Mouse (Mus musculus) liver, adult 2 months (tissue): ENCODE results near the gene Tbx21. TPM values are rescaled to one million over a fixed set of nuclear protein-coding genes. Genes with fewer than 3 reads are reported as not detected.

Experiments used
- DNase-seq: peaks from one replicate; pipeline ENCODE4 v3.0.0-alpha.2; 2011; ENCODE audit warnings: low read depth, low spot score; ENCODE audit errors: extremely low read depth
- H3K27ac ChIP-seq: fragments of 200-500 bp; replicated peaks from 2 replicates; pipeline ENCODE4 v1.5.1; 2012; ENCODE audit warnings: low read depth, mild to moderate bottlenecking, control low read depth, inconsistent platforms, low read length; ENCODE audit not compliant: insufficient read depth
- H3K27me3 ChIP-seq: fragments of 200-500 bp; 2 replicates; pipeline ENCODE4 v1.6.1; 2012; ENCODE audit warnings: mild to moderate bottlenecking, moderate library complexity, low read length, inconsistent platforms; ENCODE audit not compliant: control insufficient read depth, insufficient read depth
- H3K36me3 ChIP-seq: fragments of 200-500 bp; 2 replicates; pipeline ENCODE4 v1.6.1; 2012; ENCODE audit warnings: low read length, inconsistent platforms; ENCODE audit not compliant: control insufficient read depth, insufficient read depth
- H3K4me1 ChIP-seq: fragments of 200-500 bp; 2 replicates; pipeline ENCODE4 v1.6.1; 2011; ENCODE audit warnings: low read length; ENCODE audit not compliant: control insufficient read depth, insufficient read depth
- H3K4me3 ChIP-seq: fragments of 200-500 bp; 2 replicates; pipeline ENCODE4 v1.5.1; 2011; ENCODE audit warnings: low read depth, mild to moderate bottlenecking, control low read depth, low read length, moderate library complexity; ENCODE audit not compliant: insufficient read depth
- H3K79me2 ChIP-seq: fragments of 200-500 bp; 2 replicates; pipeline ENCODE4 v1.6.1; 2012; ENCODE audit warnings: inconsistent platforms, mild to moderate bottlenecking, low read length, moderate library complexity; ENCODE audit not compliant: control insufficient read depth, insufficient read depth
- H3K9ac ChIP-seq: fragments of 200-500 bp; 2 replicates; pipeline ENCODE4 v1.6.1; 2012; ENCODE audit warnings: low read depth, mild to moderate bottlenecking, control low read depth, inconsistent platforms, low read length
- CTCF ChIP-seq: fragments of 200-500 bp; IDR thresholded peaks from 2 replicates; pipeline ENCODE4 v1.5.1; 2011; ENCODE audit warnings: low read depth, low read length, control low read depth
- POLR2A ChIP-seq: fragments of 200-500 bp; IDR thresholded peaks from 2 replicates; pipeline ENCODE4 v1.6.1; 2011; ENCODE audit warnings: low read length, control low read depth; ENCODE audit not compliant: insufficient read depth; ENCODE audit errors: extremely low read depth
- WGBS: fragments of 180-500 bp; shearing (Covaris S2); methylation state at CpG from one replicate; pipeline ENCODE4 v1.1.7; 2018; 5-methylcytosine and 5-hydroxymethylcytosine counted together
- polyA plus RNA-seq: library from polyadenylated mRNA; depleted of rRNA; stranded (reverse); fragments of >200 nt; gene quantifications from 2 replicates; pipeline ENCODE4 v1.2.3, GENCODE M21; 2012
- total RNA-seq: library from RNA; depleted of rRNA; stranded (reverse); fragments of >200 nt; gene quantifications from 2 replicates; pipeline ENCODE4 v1.2.3, GENCODE M21; 2014

Gene Tbx21
- total and polyA plus RNA-seq, 2 experiments, result 0.09 to 0.38 TPM

DNA sequence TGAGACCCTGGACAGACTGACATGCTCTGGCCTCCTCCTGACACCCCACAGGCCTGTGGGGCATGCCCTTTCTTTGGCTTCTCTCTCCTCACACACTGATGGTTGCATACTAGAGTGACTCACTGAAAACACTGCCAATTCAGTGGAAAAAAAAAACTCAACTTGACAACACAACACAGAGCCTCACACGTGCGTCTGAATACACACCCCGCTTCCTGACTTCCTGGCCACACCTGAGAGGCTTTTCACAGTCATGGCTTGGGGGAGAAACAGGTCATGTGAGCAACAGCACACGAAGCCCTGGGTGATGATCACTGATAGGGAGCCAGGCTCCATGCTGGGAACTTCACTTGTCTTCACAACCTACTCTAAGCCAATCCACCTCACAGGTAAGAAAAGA, 25.7 kb upstream of the Tbx21 start:
- WGBS, result 76% methylated on average over 4 of the region's 4 CpGs
- Histone ChIP-seq H3K4me3 (no peak overlapping the region), H3K36me3 (no peaks in the 10 kb centered on the region), H3K4me1 (peaks cover 6% of the 10 kb centered on the region), H3K27ac (no peak overlapping the region), H3K79me2 (no peaks in the 10 kb centered on the region), H3K9ac (no peak overlapping the region), H3K27me3 (no peaks in the 10 kb centered on the region)
- DNase-seq, result no peak
- TF ChIP-seq POLR2A, result no peak
- no peak for TF ChIP-seq CTCF

DNA sequence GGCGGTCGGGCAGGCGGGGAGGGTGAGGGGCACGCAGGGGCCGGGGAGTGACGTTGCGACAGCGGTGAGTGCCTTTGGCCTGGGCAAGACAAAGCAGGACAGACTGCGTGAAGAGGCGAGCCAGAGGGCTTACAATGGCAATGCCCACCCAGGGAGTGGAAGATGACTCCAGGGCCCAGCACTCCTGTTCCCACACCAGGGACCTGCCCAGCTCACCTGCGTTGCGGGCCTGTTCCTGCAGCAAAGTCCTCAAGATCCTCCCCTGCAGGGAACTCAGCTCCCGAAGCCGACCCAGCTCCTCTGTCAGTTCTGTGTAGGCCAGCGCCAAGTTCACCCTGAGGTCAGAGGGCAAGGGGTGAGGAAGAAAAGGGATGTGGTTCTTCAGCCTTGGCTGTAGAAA, 24.1 kb upstream of the Tbx21 start:
- Histone ChIP-seq H3K79me2 (no peaks in the 10 kb centered on the region), H3K9ac (peak overlapping the region; percentile 96), H3K4me3 (peak overlapping the region; percentile 74), H3K4me1 (peaks cover 10% of the 10 kb centered on the region), H3K27ac (peak overlapping the region; percentile 49), H3K27me3 (no peaks in the 10 kb centered on the region), H3K36me3 (no peaks in the 10 kb centered on the region)
- DNase-seq, result peak; percentile 62
- TF ChIP-seq POLR2A, result no peak
- TF ChIP-seq CTCF, result no peak
- 21% methylated on average over 15 of the region's 15 CpGs for WGBS

DNA sequence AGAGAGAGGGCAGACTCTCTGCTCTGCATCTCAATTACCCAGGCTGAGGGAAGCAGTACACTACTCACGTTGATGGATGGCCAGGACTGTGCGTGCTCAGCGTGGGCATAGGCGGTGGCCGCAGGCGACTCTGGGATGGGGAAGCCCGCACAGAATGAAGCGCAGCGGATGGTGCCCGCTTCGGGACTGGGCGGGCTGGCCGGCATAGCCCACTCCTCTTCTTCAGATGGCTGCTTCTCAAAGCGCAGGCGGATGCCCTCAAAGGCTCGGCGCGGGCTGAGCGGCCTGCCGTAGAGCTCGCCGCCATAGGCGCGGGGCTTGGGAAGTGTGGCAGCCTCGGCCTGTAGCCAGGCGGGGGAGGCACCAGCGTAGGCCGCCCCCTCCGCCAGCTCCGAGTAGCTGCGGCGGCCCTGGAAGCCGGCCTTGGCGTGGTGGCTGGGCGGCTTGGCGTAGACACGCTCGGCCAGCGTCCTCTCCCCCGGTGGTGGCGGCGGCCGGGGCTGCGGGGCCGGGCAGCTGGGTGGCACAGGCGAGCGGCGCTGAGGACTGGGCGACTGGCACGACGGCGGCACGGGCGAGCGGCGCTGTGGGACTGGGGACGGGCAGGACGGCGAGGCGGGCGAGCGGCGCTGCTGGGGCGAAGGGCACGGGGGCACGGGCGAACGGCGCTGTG, 23.6 kb upstream of the Tbx21 start:
- no peak for TF ChIP-seq POLR2A
- no peak for TF ChIP-seq CTCF
- H3K79me2 ChIP-seq, result no peaks in the 10 kb centered on the region
- H3K9ac ChIP-seq, result peak overlapping the region; percentile 96
- 27% methylated on average over 68 of the region's 69 CpGs for WGBS
- peak overlapping the region; percentile 33 for H3K27ac ChIP-seq
- no peaks in the 10 kb centered on the region for H3K36me3 ChIP-seq
- no peak for DNase-seq
- H3K27me3 ChIP-seq, result no peaks in the 10 kb centered on the region
- peak overlapping the region; percentile 74 for H3K4me3 ChIP-seq
- peaks cover 10% of the 10 kb centered on the region for H3K4me1 ChIP-seq

DNA sequence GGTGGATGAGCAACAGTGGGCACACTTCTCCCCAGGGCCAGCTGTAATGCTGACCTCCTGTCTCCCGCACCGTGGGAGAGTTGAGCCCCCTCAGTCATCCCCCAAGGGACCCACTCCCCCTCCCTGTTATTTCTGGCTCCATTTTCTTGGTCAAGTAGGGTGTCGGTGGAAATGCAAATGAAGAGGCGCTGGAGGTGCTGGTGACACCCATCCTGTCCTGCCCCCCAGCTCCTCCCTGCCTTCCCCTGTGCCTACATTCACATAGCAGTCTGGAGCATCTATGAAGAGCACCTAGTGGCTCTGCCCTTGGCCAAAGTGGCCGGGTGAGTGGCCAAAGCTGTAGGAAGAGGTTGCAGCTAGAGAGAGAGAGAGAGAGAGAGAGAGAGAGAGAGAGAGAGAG, 18.1 kb upstream of the Tbx21 start:
- no peak for DNase-seq
- Histone ChIP-seq H3K36me3 (no peaks in the 10 kb centered on the region), H3K27me3 (no peaks in the 10 kb centered on the region), H3K9ac (no peak overlapping the region), H3K79me2 (no peaks in the 10 kb centered on the region), H3K4me3 (no peak overlapping the region), H3K4me1 (peaks cover 5% of the 10 kb centered on the region), H3K27ac (no peak overlapping the region)
- TF ChIP-seq POLR2A (no peak), CTCF (no peak)
- 59% methylated on average over 5 of the region's 5 CpGs for WGBS

DNA sequence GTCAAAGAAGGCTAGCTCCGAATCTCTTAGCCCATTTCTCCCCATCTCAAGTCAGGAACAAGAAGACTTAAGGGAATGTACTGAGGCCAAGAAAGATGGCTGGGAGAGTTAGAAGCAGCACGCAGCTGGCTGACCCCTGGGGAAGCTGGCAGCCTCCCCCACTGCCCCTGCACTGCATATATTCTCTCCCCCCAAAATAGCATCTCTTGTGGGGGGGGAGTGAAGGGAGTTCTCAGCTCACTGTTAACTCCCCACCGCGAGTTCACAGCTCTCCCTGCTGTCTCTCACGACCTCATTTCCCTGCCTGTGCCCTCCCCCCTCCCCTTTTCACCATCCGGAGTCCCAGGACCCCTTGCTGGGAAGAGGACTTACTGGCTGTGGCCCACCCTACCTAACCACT, 17.1 kb upstream of the Tbx21 start:
- Histone ChIP-seq H3K9ac (no peak overlapping the region), H3K4me1 (peaks cover 5% of the 10 kb centered on the region), H3K27ac (no peak overlapping the region), H3K79me2 (no peaks in the 10 kb centered on the region), H3K36me3 (no peaks in the 10 kb centered on the region), H3K27me3 (no peaks in the 10 kb centered on the region), H3K4me3 (no peak overlapping the region)
- no peak for DNase-seq
- 43% methylated on average over 6 of the region's 6 CpGs for WGBS
- TF ChIP-seq CTCF (no peak), POLR2A (no peak)

DNA sequence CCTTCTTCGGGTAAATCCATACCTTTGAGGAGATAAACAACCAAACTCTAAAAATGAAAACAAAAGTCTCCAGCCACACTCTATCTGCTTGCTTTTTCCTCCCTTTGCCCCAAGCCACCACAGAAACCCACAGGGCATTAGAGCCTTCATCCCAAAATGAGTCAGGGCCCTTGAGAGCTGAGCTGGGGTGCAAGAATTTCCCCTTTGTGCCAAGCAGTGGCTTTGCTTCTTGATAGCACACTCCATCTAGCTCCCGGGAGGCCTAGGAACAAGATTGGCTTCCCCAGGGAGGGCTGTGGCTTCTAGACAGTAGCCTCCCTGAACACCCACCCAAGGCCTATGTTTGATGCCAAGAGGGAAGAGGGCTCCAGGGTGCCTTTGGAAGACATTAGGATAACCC, 16.6 kb upstream of the Tbx21 start:
- H3K4me3 ChIP-seq, result no peak overlapping the region
- H3K79me2 ChIP-seq, result no peaks in the 10 kb centered on the region
- no peaks in the 10 kb centered on the region for H3K27me3 ChIP-seq
- no peaks in the 10 kb centered on the region for H3K36me3 ChIP-seq
- peaks cover 5% of the 10 kb centered on the region for H3K4me1 ChIP-seq
- 84% methylated on average over 2 of the region's 2 CpGs for WGBS
- H3K9ac ChIP-seq, result no peak overlapping the region
- TF ChIP-seq POLR2A, result no peak
- no peak for TF ChIP-seq CTCF
- no peak for DNase-seq
- no peak overlapping the region for H3K27ac ChIP-seq
